Mouse (Mus musculus) E14TG2a.4 (cell line): ENCODE measurements around the gene Crybg1.

ENCODE experiments used
- CTCF ChIP-seq: conservative IDR thresholded peaks from 2 replicates; pipeline ENCODE4 v1.5.1; 2014; ENCODE audit warnings: low read length
- POU5F1 ChIP-seq: IDR thresholded peaks from 2 replicates; pipeline ENCODE4 v1.6.1; 2014; ENCODE audit warnings: low read length, borderline replicate concordance

- TF ChIP-seq CTCF (no peak), POU5F1 (no peak)
Observed at GRCm38 (mm10) chr10:43983866-43984265, 164.8 kb downstream of the Crybg1 start.
